Mouse (Mus musculus): ENCODE data around the gene Pax5. TPM values are rescaled to one million over a fixed set of nuclear protein-coding genes. Genes with fewer than 3 reads are reported as not detected.

Gene Pax5
- polyA plus RNA-seq, 1 experiment from 2014 or later, result 0.08 TPM

DNA sequence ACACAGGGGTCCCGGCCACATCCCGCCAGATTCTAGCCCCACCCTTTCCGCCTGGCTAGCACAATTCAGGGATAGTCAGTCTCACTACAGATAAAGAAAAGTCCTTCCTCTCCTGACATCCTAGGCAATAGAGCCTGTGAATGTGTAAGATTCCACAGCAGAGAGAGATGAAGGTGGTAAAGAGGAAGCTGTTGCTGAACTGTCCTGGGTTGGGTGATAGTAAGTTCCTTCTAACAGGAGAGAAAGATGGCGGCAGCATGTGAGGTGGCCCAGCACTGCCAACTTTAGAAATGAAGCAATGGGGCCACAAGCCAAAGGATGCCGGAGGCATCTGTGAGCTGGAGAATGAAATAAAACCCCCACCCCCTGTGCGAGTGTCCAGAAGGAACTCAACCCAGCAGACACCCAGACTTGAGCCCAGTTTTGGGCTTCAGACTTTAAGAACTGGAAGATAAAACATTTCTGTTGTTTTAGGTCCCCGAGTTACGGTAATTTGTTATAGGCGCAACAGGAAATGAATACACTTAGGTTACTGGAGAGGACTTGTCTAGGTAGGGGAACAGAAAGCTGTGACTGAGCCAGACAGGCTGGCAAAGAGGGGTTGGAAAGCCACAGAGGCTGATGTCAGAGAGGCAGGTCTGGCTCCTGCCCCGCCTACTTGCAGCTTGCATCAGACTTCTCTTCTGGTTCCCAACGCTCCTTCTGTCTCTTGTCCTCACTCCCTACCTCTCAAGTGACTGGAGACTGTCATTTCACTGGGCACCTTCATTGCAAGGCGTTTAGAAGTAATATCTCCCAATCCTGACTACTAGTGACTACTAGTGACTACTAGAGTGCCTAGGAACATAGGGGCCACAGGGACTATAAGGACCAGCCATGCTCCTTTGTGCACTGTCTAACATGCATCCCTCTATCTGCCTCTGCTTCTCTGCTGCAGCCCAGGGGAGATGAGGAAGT, 144.9 kb downstream of the Pax5 start:
- no peak overlapping the region for H3K4me2 ChIP-seq (ENCODE audit: low read depth, low read length)
- H3K4me1 ChIP-seq (ENCODE audit: control insufficient read depth, insufficient read depth, low read length), result no peaks in the 10 kb centered on the region
- no peak overlapping the region for H3K27ac ChIP-seq (replicated peaks; ENCODE audit: low read depth, low read length)
- no peak overlapping the region for H3K9ac ChIP-seq (ENCODE audit: low read depth, low read length)
- H3K36me3 ChIP-seq (ENCODE audit: control insufficient read depth, insufficient read depth, low read length), result no peaks in the 10 kb centered on the region
- ATAC-seq (ENCODE audit: low read depth) (no peak), DNase-seq (ENCODE audit: low spot score) (no peak)
- H3K27me3 ChIP-seq (replicated peaks; ENCODE audit: control insufficient read depth, insufficient read depth, low read length), result peaks cover 13% of the 10 kb centered on the region
- whole genome bisulfite sequencing, result 77% methylated on average over 12 of the region's 12 CpGs
- H3K4me3 ChIP-seq (ENCODE audit: low read depth, low read length), result no peak overlapping the region
- H3K9me3 ChIP-seq (ENCODE audit: control insufficient read depth, low read length), result no peaks in the 10 kb centered on the region

DNA sequence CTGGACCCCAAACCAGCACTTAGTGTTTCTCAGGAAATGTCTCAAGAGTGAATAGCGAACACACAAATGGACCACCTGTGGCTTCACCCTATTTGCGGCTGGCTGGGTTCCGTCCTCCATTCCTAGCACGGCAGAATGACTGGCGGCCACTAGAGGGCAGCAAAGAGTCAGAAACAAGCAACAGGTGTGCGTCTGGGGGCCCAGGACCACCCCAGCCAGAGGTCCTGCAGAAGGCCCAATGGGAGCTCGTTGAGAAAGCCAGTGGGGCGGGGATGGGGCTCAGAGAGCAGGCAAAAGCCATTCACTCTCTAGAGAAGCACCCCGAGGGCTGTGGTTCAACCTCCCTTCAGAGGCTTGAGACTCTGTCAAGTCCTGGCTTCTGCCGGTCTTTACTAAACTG, 145.7 kb downstream of the Pax5 start:
- peak; percentile 26; the same call in 1 of the 2 replicates for ATAC-seq (ENCODE audit: low read depth)
- Histone ChIP-seq H3K4me1 (ENCODE audit: control insufficient read depth, insufficient read depth, low read length) (no peaks in the 10 kb centered on the region), H3K9me3 (ENCODE audit: control insufficient read depth, low read length) (no peaks in the 10 kb centered on the region), H3K4me3 (ENCODE audit: low read depth, low read length) (no peak overlapping the region), H3K4me2 (ENCODE audit: low read depth, low read length) (no peak overlapping the region), H3K27ac (replicated peaks; ENCODE audit: low read depth, low read length) (no peak overlapping the region), H3K36me3 (ENCODE audit: control insufficient read depth, insufficient read depth, low read length) (no peaks in the 10 kb centered on the region), H3K9ac (ENCODE audit: low read depth, low read length) (no peak overlapping the region), H3K27me3 (replicated peaks; ENCODE audit: control insufficient read depth, insufficient read depth, low read length) (peaks cover 13% of the 10 kb centered on the region)
- WGBS, result 2% methylated on average over 10 of the region's 10 CpGs
- DNase-seq (ENCODE audit: low spot score), result peak; percentile 75

DNA sequence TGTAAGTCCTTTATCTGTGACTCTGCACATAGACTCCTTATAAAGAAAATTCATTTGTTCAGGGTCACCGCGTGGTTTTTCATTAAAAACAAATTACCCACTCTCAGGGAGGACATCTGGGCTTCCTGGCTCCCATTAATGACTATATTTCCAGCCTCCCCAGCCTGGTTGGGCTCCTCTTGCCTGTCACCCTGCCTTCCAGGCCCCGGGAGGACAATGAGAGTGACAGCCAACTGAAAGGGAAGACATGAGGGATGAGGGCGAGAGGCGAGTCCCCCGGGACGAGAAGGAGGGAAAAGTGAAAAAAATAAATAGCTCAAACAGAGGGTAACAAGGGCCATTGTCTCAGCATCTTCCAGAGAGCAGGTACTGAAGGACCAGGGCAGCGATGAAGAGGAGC, 149.3 kb downstream of the Pax5 start:
- ATAC-seq (ENCODE audit: low read depth) (no peak), DNase-seq (ENCODE audit: low spot score) (no peak)
- WGBS, result 55% methylated on average over 8 of the region's 8 CpGs
- no peak overlapping the region for H3K4me2 ChIP-seq (ENCODE audit: low read depth, low read length)
- H3K9ac ChIP-seq (ENCODE audit: low read depth, low read length), result no peak overlapping the region
- no peak overlapping the region for H3K27ac ChIP-seq (replicated peaks; ENCODE audit: low read depth, low read length)
- H3K4me1 ChIP-seq (ENCODE audit: control insufficient read depth, insufficient read depth, low read length), result 0 out of 2 replicates have a peak, but pooled peaks cover 3% of the 10 kb centered on the region
- H3K4me3 ChIP-seq (ENCODE audit: low read depth, low read length), result no peak overlapping the region
- H3K36me3 ChIP-seq (ENCODE audit: control insufficient read depth, insufficient read depth, low read length), result no peaks in the 10 kb centered on the region
- H3K27me3 ChIP-seq (replicated peaks; ENCODE audit: control insufficient read depth, insufficient read depth, low read length), result peaks cover 13% of the 10 kb centered on the region
- no peaks in the 10 kb centered on the region for H3K9me3 ChIP-seq (ENCODE audit: control insufficient read depth, low read length)

DNA sequence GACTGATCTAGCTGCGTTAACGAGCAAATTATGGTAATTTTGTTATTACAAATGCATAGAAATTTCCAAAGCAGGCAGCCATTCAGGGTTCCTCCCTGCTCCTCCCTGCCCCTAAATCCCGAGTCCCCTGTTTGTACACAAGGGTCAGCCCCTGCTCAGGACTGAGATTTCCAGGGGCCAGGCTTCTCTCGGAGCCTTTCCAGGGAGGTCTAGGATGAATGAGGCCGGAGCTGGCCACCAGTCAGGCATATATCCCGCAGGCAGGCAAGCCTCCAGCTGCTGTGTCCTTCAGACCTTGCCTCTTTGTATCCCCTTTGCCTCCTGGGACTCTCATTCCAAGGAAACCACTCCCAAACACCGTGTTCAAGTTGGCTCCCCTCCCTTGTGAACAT, 151.7 kb downstream of the Pax5 start:
- Histone ChIP-seq H3K4me2 (ENCODE audit: low read depth, low read length) (peak overlapping the region; percentile 91), H3K9ac (ENCODE audit: low read depth, low read length) (peak overlapping the region; percentile 69), H3K27ac (replicated peaks; ENCODE audit: low read depth, low read length) (no peak overlapping the region), H3K4me3 (ENCODE audit: low read depth, low read length) (peak overlapping the region; percentile 43), H3K9me3 (ENCODE audit: control insufficient read depth, low read length) (no peaks in the 10 kb centered on the region), H3K4me1 (ENCODE audit: control insufficient read depth, insufficient read depth, low read length) (0 out of 2 replicates have a peak, but pooled peaks cover 3% of the 10 kb centered on the region), H3K27me3 (replicated peaks; ENCODE audit: control insufficient read depth, insufficient read depth, low read length) (no peaks in the 10 kb centered on the region), H3K36me3 (ENCODE audit: control insufficient read depth, insufficient read depth, low read length) (no peaks in the 10 kb centered on the region)
- 5% methylated on average over 7 of the region's 7 CpGs for WGBS
- ATAC-seq (ENCODE audit: low read depth), result peak; percentile 20; the same call in 1 of the 2 replicates
- DNase-seq (ENCODE audit: low spot score), result peak; percentile 7

DNA sequence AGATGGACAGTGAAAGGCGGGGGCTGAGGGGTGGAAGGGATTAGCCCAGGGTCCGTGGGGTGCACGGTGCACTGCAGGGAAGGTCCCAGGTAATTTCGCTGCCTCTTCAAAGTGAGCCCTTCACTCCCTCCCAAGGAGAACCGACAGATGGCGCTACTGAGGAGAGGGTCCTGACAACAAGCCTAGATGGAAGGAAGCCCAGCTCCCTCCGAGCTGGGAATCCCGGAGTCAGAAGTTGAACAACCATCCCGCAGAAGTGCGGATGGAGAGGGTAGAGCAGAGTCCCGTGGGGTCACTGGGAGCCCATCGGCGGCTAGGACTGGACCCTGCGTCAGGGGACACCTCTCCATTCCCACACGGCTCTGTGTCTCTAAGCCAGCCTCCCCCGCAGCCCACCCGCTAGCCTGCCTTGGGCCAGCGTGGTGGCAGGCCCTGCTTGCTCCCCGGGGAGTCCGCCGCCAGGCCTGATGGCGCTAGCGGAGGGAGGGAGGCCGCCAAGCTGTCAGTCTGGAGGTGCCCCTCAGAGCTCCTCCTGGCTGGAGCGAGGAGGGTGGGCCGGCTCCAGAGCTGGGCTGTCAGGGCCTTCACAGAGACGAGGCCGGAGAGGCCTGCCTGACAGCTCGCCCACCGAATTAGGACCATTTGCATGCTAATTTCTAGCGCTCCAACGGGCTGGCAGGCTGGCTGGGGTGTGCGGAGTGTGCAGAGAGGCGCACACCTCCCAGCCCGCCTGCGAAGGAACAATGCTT, 152.3 kb downstream of the Pax5 start:
- WGBS, result 2% methylated on average over 32 of the region's 36 CpGs

DNA sequence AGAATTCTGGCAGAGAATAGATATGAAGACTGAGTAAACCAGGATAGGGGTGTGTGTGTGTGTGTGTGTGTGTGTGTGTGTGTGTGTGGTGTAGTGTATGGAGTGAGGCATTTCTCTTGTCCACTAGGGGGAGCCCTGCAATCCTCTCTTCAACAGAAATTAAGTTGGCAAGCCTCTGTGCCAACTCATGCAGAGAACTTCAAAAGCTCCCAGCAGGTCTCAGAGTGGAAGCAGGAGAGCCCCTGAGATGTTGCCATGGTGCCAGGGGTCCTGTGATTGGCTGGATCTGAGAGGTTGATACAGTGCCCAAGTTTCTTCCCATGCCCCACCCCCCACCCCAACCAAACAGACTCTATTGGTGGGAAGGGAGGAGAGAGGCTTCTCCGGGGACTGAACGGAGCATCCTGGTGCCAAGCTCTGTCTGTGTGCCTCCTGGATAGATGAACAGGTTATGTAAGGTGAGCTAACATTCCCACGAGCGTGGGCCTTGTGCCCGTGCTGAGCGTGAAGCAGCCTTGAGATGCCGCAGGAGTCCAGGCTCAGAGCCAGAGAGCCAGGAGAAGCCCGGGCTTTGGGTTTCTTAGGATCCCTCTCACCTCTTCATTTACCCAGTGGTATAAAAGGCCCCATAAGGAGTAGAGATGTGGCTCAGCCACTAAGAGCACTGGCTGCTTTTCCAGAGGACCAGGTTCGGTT, 153.6 kb downstream of the Pax5 start:
- no peaks in the 10 kb centered on the region for H3K9me3 ChIP-seq (ENCODE audit: control insufficient read depth, low read length)
- DNase-seq (ENCODE audit: low spot score) (no peak), ATAC-seq (ENCODE audit: low read depth) (no peak)
- H3K9ac ChIP-seq (ENCODE audit: low read depth, low read length), result no peak overlapping the region
- no peak overlapping the region for H3K4me2 ChIP-seq (ENCODE audit: low read depth, low read length)
- no peaks in the 10 kb centered on the region for H3K36me3 ChIP-seq (ENCODE audit: control insufficient read depth, insufficient read depth, low read length)
- 0 out of 2 replicates have a peak, but pooled peaks cover 3% of the 10 kb centered on the region for H3K4me1 ChIP-seq (ENCODE audit: control insufficient read depth, insufficient read depth, low read length)
- WGBS, result 96% methylated on average over 9 of the region's 9 CpGs
- H3K27ac ChIP-seq (replicated peaks; ENCODE audit: low read depth, low read length), result no peak overlapping the region
- H3K27me3 ChIP-seq (replicated peaks; ENCODE audit: control insufficient read depth, insufficient read depth, low read length), result no peaks in the 10 kb centered on the region
- H3K4me3 ChIP-seq (ENCODE audit: low read depth, low read length), result no peak overlapping the region

More for the DNA sequence above, 152.3 kb downstream of the Pax5 start:
- Histone ChIP-seq H3K27ac (replicated peaks; ENCODE audit: low read depth, low read length) (no peak overlapping the region), H3K4me2 (ENCODE audit: low read depth, low read length) (peak overlapping the region; percentile 91), H3K9me3 (ENCODE audit: control insufficient read depth, low read length) (no peaks in the 10 kb centered on the region), H3K9ac (ENCODE audit: low read depth, low read length) (peak overlapping the region; percentile 69), H3K4me1 (ENCODE audit: control insufficient read depth, insufficient read depth, low read length) (0 out of 2 replicates have a peak, but pooled peaks cover 3% of the 10 kb centered on the region), H3K4me3 (ENCODE audit: low read depth, low read length) (peak overlapping the region; percentile 43), H3K27me3 (replicated peaks; ENCODE audit: control insufficient read depth, insufficient read depth, low read length) (no peaks in the 10 kb centered on the region), H3K36me3 (ENCODE audit: control insufficient read depth, insufficient read depth, low read length) (no peaks in the 10 kb centered on the region)
- DNase-seq (ENCODE audit: low spot score) (peak; percentile 81), ATAC-seq (ENCODE audit: low read depth) (peak; percentile 73)

DNA sequence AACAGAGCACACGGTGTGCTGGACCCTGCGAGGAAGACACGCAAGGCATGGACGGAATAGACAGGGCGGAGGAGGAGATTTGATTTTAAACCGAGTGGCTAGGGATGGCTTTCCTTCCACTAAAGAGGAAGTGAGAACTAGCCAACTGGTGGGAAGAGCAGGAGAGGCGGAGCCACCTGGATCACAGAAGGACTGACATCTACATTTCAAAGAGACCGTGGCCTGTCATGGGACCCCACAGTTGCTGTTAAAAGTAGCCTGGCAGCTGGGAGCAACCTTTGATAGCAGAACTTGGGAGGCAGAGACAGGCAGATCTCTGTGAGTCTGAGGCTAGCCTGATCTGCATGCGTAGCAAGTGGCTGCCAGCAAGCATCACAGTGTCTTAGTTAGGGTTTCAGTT, 154.7 kb downstream of the Pax5 start:
- 78% methylated on average over 9 of the region's 9 CpGs for WGBS
- ATAC-seq (ENCODE audit: low read depth) (no peak), DNase-seq (ENCODE audit: low spot score) (no peak)
- Histone ChIP-seq H3K4me2 (ENCODE audit: low read depth, low read length) (no peak overlapping the region), H3K36me3 (ENCODE audit: control insufficient read depth, insufficient read depth, low read length) (no peaks in the 10 kb centered on the region), H3K27ac (replicated peaks; ENCODE audit: low read depth, low read length) (no peak overlapping the region), H3K9me3 (ENCODE audit: control insufficient read depth, low read length) (no peaks in the 10 kb centered on the region), H3K27me3 (replicated peaks; ENCODE audit: control insufficient read depth, insufficient read depth, low read length) (no peaks in the 10 kb centered on the region), H3K9ac (ENCODE audit: low read depth, low read length) (no peak overlapping the region), H3K4me1 (ENCODE audit: control insufficient read depth, insufficient read depth, low read length) (0 out of 2 replicates have a peak, but pooled peaks cover 3% of the 10 kb centered on the region), H3K4me3 (ENCODE audit: low read depth, low read length) (no peak overlapping the region)

DNA sequence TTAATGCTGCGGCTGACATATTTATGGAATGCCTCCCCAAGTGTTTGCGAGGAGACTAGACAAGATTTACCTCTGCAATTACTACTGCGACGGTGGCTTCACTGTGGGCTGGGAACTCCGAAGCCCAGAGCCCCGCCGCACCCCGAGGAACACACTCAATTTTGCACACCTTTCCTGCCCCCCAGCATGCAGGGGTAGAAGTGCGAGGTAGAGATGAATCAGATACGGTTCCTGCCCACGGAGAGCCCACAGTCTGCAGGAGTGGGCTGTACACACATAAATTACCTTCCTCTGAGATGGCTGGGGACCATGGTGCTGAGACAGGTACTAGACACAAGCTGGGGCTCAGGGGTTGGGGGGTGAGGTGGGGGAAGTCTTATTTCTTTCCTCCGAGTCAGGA, 158.8 kb downstream of the Pax5 start:
- Histone ChIP-seq H3K27me3 (replicated peaks; ENCODE audit: control insufficient read depth, insufficient read depth, low read length) (no peaks in the 10 kb centered on the region), H3K9me3 (ENCODE audit: control insufficient read depth, low read length) (no peaks in the 10 kb centered on the region), H3K4me3 (ENCODE audit: low read depth, low read length) (no peak overlapping the region), H3K27ac (replicated peaks; ENCODE audit: low read depth, low read length) (no peak overlapping the region), H3K36me3 (ENCODE audit: control insufficient read depth, insufficient read depth, low read length) (no peaks in the 10 kb centered on the region), H3K4me2 (ENCODE audit: low read depth, low read length) (no peak overlapping the region), H3K9ac (ENCODE audit: low read depth, low read length) (no peak overlapping the region), H3K4me1 (ENCODE audit: control insufficient read depth, insufficient read depth, low read length) (no peaks in the 10 kb centered on the region)
- WGBS, result 84% methylated on average over 12 of the region's 12 CpGs
- ATAC-seq (ENCODE audit: low read depth) (no peak), DNase-seq (ENCODE audit: low spot score) (no peak)
